Mouse (Mus musculus) embryonic facial prominence, embryonic 10.5 days (tissue): ENCODE measurements at regions not wholly inside any gene's neighbourhood (a gene's known extent, or its start where the extent isn't known, plus 50 kb on each side); places are given as distances from the start of the nearest gene placed in this dataset.

Experiments used
- DNase-seq: peaks from one replicate; pipeline ENCODE4 v3.0.0-alpha.2; 2017; ENCODE audit warnings: low spot score
- H3K27ac ChIP-seq: fragments of 300-500 bp; sonication (generic); replicated peaks from 2 replicates; pipeline ENCODE4 v1.5.1; 2016; ENCODE audit warnings: mild to moderate bottlenecking
- H3K27me3 ChIP-seq: fragments of 300-500 bp; sonication (generic); replicated peaks from 2 replicates; pipeline ENCODE4 v1.6.1; 2016; ENCODE audit warnings: low read depth, mild to moderate bottlenecking; ENCODE audit not compliant: poor library complexity, severe bottlenecking
- H3K36me3 ChIP-seq: fragments of 300-500 bp; sonication (generic); replicated peaks from 2 replicates; pipeline ENCODE4 v1.6.1; 2016; ENCODE audit warnings: mild to moderate bottlenecking, moderate library complexity
- H3K4me1 ChIP-seq: fragments of 300-500 bp; sonication (generic); 2 replicates; pipeline ENCODE4 v1.6.1; 2016
- H3K4me3 ChIP-seq: fragments of 300-500 bp; sonication (generic); 2 replicates; pipeline ENCODE4 v1.5.1; 2016; ENCODE audit warnings: mild to moderate bottlenecking, moderate library complexity
- H3K9me3 ChIP-seq: fragments of 300-500 bp; sonication (generic); 2 replicates; pipeline ENCODE4 v1.6.1; 2016; ENCODE audit warnings: mild to moderate bottlenecking
- WGBS: fragments of 180-500 bp; shearing (Covaris S2); methylation state at CpG from one replicate; pipeline ENCODE4 v1.1.7; 2016; 5-methylcytosine and 5-hydroxymethylcytosine counted together

GRCm38 (mm10) chr2:95232135-95232772 lies 794.3 kb upstream of the Api5 start:
- no peaks in the 10 kb centered on the region for H3K9me3 ChIP-seq
- H3K27me3 ChIP-seq: no peaks in the 10 kb centered on the region
- H3K36me3 ChIP-seq: no peaks in the 10 kb centered on the region
- peak overlapping the region; percentile 54; the same call in 1 of the 2 replicates for H3K27ac ChIP-seq
- H3K4me1 ChIP-seq: peaks cover 8% of the 10 kb centered on the region
- H3K4me3 ChIP-seq: peak overlapping the region; percentile 36
- peak; percentile 82 for DNase-seq
- WGBS: 6% methylated on average over 15 of the region's 15 CpGs

- WGBS: 31% methylated on average over 9 of the region's 9 CpGs
Measured at GRCm38 (mm10) chr2:95231739-95232134, 793.8 kb upstream of the Api5 start.

GRCm38 (mm10) chr2:95229386-95229785 lies 791.5 kb upstream of the Api5 start:
- H3K9me3 ChIP-seq: no peaks in the 10 kb centered on the region
- H3K4me1 ChIP-seq: peaks cover 8% of the 10 kb centered on the region
- no peaks in the 10 kb centered on the region for H3K27me3 ChIP-seq
- no peaks in the 10 kb centered on the region for H3K36me3 ChIP-seq
- DNase-seq: no peak
- WGBS: 81% methylated on average over 2 of the region's 2 CpGs
- H3K27ac ChIP-seq: no peak overlapping the region
- H3K4me3 ChIP-seq: no peak overlapping the region

More at GRCm38 (mm10) chr2:95231739-95232134, 793.8 kb upstream of the Api5 start:
- H3K4me3 ChIP-seq: no peak overlapping the region
- H3K27ac ChIP-seq: no peak overlapping the region
- H3K4me1 ChIP-seq: peaks cover 8% of the 10 kb centered on the region
- no peaks in the 10 kb centered on the region for H3K9me3 ChIP-seq
- no peak for DNase-seq
- H3K27me3 ChIP-seq: no peaks in the 10 kb centered on the region
- no peaks in the 10 kb centered on the region for H3K36me3 ChIP-seq

GRCm38 (mm10) chr2:95210216-95210941 lies 772.4 kb upstream of the Api5 start:
- 66% methylated on average over 4 of the region's 4 CpGs for WGBS
- DNase-seq: no peak
- Histone ChIP-seq H3K4me3 (no peak overlapping the region), H3K36me3 (no peaks in the 10 kb centered on the region), H3K4me1 (no peaks in the 10 kb centered on the region), H3K27me3 (no peaks in the 10 kb centered on the region), H3K9me3 (no peaks in the 10 kb centered on the region), H3K27ac (no peak overlapping the region)
